Mouse (Mus musculus): ENCODE measurements around the gene Sept4.

The Sept4 gene

DNA sequence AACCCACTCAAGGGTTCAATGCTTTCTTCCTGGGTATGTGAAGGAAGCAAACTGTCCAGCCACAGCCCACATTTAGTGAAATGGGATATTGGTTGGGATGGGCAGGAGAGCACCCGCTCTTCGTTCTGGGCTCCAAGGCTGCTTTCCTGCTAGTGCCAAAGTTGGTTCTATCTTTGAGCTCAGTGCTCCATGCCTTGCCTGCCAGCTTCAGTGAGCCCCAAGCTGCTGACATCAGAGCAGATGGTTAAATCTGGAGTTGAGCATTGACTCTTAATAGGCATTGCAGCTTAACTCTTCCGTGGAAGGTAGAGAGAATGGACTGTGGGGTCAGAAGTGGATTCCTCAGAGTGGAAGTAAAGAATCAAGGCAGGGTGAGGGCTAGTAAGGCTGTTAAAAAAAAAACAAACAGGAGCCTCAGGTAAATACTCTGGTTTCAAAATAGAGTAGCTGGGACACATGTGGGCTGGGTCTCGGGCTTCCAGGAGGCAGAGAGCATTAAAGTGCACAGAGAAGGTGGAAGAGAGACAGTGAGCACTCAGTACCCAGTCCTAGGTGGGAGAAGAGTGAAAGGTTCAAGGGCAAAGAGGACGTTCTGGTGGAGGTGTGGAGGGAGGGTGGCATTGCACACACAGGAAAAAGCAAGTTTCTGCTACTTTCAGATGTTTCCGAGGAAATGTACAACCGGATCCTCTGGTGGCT, at the start of gene Sept4:
Gene Sept4 (plus strand): TSS at position 649 of the 699 bp plus-strand sequence.
- DNase-seq = peak; percentile 83

DNA sequence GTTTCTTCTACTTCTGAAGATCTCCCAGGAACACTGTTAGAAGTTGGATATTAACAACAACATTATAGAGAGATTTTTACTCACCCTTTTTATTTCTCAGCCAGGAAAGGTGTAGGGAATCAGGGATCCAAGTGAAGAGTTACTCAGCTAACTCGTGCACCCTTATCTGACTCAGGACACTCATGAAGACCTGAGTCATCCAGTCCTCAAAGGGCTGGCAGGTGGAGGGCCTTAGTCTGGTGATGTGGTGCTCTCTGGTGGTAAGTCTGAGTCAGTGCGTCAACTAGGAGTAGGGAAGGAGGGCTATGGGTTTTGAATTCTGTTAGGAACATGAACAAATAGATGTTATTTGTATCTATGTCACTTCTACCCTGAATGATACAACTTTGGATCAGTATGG, 49.4 kb upstream of the Sept4 start:
- no peak for DNase-seq

DNA sequence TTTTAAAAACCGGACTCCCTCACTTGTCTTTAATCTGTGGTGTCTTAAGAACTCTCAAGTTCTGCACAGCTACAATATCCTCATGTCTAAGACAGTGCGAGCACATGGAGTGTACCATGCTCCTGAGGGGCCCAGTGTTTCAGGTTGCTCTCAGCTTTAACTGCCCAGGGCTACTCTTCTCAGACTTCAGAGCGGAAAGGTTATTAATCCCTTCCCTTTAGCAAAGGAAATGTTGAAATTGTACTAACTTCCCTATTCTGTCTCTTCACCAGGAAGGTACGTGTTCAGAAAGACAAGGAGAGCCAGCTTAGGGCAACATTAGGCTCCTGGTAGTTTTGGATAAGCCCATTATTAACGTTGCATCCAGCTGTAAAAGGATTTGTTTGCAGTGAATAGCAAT, 45.2 kb upstream of the Sept4 start:
- DNase-seq = no peak

DNA sequence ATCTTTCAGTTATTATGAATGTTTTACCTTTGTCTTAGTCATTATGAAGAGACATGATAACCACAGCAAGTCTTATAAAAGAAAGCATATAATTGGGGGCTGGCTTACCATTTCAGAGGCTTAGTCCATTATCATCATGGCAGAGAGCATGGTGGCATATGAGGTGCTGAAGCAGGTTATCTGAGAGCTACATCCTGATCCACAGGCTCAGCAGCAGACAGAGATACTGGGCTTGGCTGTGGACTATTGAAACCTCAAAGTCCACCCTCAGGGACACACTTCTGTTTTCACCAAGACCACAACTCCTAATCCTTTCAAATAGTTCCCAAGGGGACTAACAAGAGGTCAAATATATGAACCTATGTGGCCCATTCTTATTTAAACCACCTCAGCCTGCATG, 44.7 kb upstream of the Sept4 start:
- DNase-seq = no peak

DNA sequence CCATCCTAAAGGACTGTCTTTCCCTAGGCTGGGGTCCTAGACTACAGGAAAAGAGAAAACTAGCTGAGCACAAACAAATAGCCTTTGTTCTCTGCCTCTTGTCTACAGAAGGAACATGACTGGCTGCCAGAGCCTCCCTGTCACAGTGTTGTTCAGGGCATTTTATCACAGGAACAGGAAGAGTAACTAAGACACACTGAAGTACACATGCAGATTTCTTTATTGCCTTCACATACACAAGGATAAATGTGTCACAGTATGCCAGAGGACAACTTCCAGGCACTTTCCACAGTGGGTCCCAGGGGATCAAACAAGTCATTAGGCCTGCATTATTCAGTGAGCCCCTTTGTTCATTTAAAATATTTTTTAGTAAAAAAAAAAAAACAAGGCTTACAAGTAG, 43.9 kb upstream of the Sept4 start:
- DNase-seq = no peak

DNA sequence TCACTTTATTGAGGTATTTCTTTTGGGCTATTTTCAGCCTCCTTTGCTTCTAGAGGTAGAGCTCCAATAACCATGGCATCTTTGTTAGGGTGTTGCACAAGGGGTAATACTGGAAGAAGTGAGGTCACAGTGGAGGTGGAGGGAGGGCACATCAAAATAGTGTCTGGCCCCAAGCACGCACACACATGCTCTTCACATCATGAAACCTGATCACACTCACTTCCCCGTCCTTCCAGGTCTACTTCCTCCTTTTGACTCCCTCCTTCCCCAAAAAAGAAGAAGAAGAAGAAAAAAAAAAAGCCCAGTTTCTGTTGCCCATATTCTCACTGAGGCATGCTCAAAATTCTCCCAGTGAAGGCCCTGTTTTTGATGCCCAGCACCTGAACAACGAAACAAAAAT, 41.3 kb upstream of the Sept4 start:
- no peak for DNase-seq

DNA sequence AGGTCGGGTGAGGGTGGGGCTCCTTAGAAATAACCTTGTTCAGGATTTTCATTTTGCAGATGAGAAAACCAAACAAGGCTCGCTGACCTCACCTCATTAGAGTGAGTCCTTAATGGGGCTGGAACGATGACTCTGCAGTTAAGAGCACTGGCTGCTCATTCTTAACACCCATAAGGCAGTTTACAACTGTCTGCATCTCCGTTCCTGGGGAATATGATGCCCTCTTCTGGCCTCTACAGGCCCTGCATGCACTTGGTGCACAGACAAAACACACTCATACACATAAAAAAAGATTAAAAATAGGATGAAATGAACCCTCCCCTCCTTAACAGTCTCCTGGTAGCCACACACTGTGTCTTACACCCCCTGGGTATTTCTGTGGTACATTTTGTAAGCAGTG, 40.7 kb upstream of the Sept4 start:
- no peak for DNase-seq

DNA sequence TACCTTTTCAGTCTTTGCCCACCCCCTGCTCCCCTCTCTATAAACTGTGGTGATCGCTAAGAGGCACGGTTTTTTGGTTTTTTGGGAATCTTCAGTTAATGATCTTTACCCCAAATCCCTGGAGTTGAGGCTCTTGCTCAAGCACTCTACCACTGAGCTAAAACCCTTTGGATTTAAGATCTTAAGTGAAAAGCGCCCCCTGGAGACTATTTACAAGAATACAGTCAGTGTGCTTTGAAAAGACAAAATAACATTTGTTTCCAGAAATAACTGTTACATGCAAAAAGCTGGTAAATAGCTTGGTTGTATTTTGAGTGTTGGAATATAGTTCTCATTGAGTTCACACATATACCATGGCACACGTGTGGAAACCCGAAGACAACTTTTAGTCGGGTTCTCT, 37.0 kb upstream of the Sept4 start:
- DNase-seq = no peak

DNA sequence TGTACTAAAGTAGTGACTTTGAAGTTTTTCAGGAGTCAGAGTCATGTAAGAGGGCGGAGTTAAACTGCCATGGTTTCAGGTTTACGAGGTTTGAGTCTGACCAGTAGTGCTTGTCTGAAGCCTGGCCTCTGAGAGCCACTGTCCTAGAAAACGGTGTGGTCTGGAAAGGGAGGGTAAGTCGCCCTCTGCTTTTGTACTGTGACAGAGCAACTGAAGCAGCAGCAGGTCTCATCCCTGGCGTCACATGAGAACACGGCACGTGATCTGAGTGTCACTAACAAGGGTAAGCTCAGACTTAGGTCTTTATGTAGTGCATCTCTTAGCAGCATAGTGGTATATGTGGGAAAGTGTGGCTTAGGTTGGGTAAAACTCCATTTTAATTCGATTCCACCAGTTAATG, 26.4 kb upstream of the Sept4 start:
- peak; percentile 43 for DNase-seq

DNA sequence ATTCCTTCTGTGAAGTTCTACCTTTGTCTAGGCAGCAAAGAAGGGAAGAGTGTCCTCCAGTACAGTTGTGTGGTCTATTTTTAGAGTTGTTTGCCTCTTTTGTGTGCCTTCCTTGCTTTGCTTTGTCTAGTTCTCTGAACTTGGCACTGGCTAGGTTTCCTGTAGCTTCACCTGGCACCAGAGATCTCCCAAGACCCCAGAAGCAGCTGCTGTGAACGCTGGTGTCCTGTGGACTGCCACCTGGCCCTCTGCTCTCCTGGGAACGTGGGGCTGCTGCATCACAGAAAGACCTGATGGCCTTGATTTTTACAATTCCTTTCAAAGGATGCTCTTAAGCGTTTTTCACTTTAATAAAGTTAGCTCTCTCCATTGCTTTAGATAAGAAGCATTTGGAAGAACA, 25.8 kb upstream of the Sept4 start:
- peak; percentile 85 for DNase-seq

DNA sequence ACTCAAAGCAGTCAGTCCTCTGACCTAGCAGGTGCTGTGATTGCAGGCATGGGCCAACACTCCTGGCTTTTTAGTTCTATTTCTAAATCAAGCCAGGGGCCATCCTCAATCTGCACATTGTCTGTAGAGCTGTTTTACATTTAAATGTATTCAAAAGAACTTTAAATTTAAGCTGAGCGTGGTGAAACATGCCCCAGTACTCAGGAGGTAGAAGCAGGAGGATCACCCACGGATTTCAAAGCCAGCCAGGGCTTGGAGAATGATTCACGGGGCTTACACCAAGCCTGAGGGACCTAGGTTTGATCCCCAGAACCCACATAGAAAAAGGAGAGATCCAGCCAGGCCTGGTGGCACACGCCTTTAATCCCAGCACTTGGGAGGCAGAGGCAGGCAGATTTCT, 15.4 kb upstream of the Sept4 start:
- no peak for DNase-seq

DNA sequence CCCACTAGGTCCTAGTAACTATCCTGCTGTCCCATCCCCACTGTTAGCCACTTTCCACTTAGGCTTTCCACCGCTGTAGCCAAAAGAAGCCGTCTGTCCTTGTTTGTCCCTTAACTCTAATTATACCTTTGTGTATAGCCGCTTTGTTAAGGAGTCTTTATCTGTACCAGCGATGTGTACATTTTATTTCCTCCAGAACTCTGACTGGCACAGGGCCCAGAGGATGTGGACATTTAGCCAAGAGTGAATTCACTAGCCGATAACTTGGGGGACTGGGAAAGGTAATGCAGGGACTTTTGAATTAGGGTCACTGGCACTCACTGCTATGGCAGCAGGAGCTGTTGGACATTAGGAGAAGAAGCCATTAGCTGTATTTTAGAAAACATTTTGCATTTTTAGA, 14.3 kb upstream of the Sept4 start:
- DNase-seq = peak; percentile 89

DNA sequence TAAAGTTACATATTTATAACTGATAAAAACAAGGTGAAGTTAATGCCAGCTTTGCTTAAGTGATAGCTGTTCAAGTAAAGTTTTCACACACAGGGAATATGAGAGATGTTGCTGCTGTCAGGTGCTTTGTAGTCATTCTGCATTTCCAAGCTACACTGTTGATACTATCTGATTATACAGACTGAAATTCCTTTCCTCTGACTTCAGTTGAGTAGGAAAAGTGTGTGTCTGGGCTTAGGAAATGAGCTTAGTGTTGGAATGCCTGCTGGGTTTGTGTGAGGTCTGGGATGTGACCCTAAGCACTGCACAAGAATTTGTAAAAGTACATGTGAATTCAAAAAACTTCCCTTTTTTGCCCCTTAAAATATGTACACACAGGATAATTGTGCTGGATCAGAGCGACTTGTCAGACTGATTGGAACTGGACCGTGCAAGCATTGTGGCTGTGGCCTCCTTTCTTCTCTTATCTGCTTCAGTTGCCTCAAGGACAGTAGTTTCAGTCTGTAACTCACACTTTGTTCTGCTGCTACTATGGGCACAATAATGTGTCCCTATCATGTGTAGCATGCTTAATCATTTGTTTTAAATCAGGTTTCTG, 13.5 kb upstream of the Sept4 start:
- no peak for DNase-seq

DNA sequence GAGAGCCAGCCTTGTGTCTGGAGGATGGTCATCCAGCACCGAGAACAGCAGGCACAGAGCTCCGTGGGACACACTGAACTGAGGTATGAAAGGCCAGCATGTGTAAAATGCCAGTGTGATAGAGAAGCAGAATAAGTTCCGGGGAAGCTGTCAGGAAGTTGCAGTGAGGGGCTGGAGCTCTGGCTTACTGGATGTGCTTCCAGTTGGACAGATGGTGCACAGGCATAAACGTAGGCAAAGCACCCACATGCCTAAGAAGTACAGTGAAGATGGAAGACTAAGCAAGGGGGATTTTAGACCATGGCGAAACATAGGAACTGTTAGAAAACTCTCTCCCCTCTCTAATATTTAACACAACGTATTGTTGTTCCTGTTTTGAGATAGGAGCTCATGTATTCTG, 7.5 kb upstream of the Sept4 start:
- DNase-seq = no peak

DNA sequence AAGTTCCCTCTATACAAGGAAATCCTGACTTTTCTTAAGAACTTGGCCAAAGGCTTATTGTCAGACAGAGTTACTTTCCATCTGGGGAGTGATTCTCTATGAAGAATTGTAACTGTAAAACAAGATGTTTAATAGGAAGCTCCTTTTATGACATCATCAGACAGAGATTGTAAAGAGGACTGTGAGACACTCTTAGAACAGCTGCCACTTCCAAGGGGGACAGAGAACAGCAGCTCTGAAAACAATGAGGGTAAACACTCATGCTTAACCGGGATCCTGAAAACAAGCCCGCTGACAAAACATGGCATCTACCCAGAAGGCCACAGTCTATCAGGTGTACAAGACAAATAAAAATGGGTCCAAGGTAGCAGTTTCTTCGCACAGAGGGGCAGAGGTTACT, 2.2 kb upstream of the Sept4 start, which contains the start of gene Gm11492:
Gene Gm11492 (plus strand): TSS at position 153 of the 400 bp plus-strand sequence.
- DNase-seq = peak; percentile 89

DNA sequence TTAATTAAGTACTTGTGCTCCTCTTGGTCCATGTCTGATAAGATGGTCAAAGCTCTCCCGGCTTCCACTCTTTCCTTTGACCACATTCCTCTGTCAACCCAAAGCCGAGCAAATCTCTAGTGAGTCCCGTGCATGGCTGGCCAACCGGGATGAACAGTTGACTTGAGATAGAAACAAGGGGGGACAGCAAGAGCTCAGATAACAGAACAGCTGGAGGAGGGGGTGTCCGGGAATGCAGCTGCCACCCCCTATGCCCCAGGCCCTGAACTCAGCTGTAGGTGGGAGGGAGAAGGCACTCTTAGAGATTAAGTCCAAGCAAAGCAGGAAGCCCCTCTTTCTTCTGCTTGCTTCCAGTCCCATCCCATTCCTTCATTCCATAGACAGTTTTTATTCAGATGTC, 2.0 kb downstream of the Sept4 start:
- DNase-seq = peak; percentile 85

DNA sequence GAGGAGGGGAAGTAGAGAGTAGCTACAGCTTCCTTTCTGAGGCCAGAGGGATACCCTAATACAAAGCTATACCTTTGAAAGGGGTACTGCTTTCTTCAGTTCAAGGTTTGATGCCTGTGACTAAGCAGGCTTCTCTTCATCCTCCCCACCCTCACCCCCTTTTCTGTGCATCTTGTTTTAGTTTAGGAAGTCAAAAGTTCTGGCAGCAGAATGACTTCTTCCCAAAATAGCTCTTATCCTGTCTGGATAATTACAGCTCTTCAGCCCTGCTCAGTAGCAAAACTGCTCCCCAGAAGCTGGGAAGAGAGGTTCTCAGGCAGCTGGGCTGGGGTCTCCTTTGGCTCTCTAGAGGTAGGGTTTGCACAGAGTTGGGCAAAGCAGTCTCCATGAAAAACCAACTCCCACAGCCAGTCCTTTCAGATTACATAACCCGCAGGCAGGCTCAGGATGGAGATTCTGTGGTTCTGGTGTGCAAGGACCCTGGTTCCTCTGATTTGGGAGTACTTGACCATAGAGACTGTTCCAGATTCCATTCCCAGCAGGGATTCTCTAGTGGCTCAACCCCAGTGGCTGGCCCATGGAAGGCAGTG, 2.8 kb downstream of the Sept4 start:
- DNase-seq = peak; percentile 93

DNA sequence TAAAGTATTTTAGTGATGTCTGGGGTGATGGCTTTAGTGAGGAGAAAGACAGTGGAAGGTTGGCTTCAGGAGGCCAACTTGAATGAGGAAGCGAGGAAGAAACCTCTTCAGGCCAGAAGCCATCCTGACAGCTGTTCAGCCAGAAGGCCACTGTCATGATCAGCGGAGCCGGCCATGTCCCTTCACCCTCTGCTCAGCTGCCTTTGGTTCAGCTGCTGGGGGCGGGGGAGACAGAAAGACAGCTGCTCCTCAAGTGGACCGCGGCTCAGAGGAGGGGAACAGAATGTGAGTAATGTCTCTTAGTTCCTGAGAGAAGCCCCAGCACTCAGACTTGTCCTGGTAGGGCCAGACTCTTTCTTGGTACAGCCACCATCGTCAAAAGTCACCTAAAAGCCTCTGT, 5.0 kb downstream of the Sept4 start:
- peak; percentile 89 for DNase-seq

DNA sequence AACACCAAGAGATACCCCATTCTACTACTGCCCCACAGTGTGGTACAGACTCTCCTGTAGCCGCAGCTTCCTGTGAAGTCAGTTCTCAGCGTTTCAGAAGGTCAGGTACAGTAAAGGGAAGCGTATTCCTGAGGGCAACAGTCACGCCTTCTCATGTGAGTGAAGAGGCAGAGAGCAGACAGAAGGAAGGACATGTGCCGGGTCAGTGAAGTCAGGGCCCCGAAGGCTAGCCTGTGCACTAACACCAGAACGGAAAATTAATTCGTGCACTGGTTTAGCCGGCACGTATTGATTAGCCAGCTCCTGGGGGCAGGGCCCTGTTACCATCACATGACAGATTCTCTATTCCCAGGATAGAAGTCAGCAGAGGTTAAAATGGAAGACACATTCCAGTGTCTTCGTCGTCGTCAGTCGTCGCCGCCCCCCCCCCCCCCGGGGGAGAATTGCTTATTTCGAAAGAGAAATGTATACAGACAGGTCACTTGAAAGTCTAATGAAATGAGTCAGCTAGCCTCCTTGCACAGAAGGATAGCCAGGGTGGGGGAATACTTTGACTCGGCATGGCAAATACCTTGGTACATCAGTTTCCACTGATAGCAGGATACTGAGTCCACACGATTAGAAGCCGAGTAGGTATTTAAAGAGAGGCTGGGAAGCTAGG, 5.9 kb downstream of the Sept4 start:
- DNase-seq = peak; percentile 85

DNA sequence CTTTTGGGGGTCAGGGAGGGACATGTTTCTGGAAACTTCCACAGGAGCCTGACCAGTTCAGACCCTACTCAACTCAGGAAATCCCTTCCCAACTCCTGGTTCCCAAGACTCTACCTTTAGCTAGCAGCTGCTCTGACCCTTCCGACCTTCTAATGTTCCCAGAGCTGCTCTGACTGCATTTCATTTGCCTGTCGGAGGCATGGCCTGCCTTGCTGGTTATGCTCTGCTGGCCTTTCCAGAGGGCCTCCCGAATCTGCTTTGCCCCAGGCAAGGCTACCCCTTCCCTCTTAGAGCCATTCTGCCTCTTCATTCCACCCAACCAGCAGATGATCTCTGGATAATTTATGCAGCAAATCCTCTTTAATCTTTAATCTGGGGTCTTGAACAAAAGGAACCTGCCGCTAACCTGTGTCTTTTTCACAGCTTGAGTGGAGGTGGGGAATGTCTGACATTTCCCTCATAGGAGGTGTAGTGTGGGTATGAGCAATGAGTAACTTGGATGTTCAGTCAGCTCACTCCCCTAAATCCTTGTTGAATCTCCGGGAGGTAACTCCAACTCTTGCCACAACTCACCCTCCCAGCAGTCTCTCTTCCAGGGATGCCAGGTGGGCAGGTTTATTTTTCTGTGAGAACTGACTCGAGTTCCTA, 9.0 kb downstream of the Sept4 start:
- peak; percentile 89 for DNase-seq

DNA sequence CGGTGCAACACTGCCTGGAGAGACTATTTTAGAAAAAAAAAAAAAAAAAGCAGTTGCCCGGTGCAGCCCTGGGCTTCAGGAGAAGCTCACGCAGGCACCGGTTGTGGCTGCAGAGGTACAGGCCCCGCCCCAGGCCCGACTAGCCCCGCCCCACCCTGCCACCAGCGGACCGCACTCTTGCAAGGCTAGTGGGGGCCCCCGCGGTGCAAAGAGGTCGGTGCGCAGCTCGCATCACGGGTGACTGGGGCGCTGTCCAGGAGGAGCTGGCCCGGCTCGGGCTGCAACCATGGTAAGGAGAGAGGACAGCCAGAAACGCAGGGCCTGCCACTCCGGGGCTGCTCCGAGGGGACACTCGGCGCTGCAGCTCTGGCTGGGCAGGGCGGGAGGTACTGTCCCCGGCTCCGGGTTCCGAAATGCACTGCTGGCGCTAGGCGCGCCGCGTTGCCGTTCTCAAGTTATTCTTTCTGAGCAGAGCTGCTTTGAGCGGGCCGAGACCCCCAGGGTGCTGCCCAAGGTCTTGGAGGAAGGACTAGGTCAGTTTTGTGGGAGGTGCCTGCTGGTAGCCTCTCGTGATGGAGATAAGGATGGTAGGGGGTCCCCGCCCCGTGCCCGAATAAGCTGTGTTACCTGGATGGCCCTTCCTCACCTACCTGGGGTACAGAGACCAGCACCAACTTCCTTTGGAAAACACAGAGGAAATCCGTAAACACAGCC, 9.7 kb downstream of the Sept4 start:
- peak; percentile 99 for DNase-seq

DNA sequence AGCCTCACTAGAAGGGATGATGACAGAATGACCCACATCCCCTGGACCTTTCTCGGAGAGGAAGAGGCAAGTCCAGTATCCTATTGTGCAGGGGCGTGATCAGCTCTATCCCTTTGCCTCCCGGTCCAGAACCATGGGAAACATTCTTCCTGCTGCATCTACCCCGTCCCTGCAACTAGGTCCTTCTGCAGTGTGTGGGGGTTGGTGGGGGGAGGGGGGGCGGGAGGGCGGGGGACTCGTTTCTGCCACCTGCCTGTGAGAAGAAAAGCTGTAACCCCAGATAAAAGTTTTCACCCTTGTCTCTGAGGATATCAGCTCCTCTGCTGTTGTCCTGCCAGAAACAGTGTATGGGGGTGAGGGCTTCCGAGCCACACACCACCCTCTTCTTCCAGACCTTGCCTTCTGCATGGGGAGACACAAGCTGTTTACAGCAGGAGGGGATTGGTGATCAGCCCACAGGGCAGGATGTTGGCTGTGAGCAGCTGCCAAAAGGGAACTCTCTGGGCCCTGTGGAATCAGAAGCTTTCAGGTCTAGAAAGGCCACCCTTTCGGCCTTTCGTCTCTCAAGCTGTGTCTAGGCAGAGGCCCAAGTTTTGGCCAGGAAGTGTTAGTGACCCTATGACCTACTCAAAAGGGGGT, 10.4 kb downstream of the Sept4 start:
- peak; percentile 98 for DNase-seq

Measured in heart, adult 11 months (tissue).